Mouse (Mus musculus): ENCODE measurements around the gene Cd82.
A peak's percentile ranks its signal among the peaks of the same experiment; 100 is the strongest.

The Cd82 gene

DNA sequence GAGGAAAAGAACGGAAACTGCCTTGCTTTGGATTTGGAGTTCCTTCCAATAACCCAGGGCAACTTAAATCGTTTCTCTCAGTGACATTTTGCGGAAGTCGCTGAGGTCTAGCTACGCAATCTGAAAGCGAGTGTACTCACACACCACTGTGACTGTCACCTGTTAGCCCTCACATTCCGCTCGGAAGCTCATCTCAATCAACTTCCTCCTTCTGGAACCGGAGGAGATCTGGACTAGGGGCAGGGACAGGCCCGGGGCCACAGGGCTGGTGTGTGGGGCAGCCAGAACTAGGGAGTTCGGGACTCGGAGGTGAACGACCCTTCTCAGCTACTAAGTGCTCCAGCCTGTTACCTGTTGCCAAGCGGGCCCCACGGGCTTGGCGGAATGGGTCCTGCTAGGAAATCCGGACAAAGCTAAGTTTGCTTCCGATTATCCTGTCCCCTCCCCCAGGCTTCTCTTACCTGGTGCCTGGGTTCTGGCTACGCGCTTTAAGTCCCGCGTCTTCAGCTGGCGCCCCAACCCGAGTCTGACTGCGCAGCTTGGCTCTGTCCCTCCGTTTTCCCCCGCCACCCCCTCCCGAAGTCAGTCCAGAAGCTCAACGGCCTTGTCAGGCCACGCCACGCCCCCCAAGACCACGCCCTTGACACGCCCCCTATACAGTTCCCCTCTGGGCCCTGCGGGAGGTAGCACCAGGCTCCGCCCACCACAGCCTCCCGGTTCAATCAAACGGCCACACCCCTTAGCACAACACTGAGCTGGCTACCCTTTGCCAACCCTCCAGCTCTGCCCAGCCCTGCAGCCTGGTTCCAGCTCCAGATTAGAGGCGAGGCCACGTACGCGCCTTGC, 848 bp downstream of the Cd82 start:
- peak; percentile 59 for DNase-seq

GRCm38 (mm10) chr2:93460786-93461469, 2.0 kb downstream of the Cd82 start:
- no peak for DNase-seq

DNA sequence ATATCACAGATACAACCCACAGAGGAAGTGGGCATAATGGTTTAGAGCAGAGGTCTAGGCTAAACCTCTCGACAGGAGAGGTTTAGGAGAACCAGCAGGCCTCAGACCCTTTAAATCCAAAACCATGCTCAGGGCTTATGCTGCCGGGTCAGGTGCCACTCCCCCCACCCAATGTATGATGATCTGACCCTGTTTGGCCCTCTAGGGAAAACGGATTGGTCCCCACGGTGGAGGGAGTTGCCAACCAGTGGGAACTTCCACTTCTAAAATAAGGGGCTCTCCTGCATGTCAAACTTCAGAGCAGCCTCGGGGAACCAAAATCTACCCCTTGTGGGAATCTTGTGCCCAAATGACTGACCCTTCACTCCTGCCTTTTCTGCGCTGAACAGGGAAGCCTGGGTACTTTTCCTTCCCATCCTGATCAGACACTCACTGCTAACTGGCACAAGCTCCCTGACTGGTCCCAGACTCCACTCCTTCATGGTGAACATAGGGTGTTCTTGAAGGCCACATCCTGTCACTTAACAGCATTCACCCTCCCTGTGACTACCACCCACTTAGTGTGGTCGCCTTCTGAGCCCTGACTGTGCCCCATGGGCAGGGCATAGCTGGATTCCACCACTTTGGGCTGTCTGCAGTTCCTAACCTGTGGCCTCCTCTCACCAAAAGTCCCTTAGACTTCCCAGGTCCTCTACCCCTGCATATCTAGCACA, 3.6 kb downstream of the Cd82 start:
- no peak for DNase-seq

DNA sequence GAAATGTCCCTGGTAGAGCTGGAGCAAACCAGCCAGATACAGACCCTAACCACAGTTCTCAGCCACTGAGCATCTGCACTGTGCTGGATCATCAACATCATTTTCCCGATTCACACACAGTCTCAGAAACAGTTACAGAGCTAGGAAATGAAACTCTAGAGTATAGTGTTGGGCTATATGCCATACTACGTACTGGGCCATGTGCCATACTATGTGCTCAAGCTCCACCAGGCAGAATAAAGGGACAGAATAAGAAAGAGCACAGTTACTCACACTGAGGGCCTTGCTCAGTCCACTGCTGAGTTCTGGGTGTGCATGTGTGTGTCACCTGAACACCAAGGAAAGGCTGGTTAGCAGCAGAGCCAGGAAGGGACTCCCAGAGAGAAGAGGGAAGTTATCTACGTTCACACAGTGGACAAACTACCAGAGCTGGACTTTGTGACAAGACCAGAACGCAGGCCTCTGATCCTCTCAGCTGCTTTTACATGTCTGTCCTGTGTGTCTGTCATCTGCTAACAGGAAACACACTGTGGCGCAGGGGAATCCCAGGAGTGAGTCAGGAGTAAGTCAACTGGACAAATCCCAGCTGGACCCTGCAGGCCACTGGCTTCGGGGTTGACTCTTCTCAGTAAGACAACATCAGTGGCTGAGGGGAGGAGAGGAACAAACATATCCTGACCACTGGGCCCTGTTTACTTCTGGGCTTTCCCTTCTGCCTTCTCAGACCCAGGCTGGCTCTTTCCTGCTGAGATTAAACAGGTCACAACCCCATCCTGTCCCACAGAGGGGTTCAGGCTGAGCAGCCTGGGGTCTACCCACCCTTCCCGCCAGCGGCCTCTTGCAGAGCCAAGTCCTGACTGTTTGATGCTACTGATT, 4.4 kb downstream of the Cd82 start:
- no peak for DNase-seq

GRCm38 (mm10) chr2:93457426-93458130, 5.4 kb downstream of the Cd82 start:
- DNase-seq: no peak

- DNase-seq: no peak
Measured at GRCm38 (mm10) chr2:93456140-93456539, 6.8 kb downstream of the Cd82 start.

- no peak for DNase-seq
Measured at GRCm38 (mm10) chr2:93454817-93455591, 7.9 kb downstream of the Cd82 start.

DNA sequence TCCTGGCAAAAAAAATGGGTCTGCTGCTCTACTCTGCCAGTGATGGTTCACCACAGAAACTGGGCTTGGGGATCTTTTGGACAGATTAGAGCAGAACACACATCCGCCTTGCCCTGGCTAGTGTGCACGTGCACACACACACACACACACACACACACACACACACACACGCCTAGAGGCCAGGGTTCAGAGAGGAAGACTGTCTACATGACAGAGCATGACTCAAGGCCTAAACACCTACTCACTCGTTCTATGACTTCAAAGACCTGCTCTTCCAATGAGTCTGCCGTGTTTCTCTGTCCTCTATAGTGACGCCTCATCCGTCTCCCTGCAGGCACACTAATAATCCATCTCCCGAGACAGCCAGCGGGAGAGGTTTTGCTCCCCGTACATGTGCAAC, 8.6 kb downstream of the Cd82 start:
- DNase-seq: no peak

GRCm38 (mm10) chr2:93453046-93453445, 9.9 kb downstream of the Cd82 start:
- no peak for DNase-seq

DNA sequence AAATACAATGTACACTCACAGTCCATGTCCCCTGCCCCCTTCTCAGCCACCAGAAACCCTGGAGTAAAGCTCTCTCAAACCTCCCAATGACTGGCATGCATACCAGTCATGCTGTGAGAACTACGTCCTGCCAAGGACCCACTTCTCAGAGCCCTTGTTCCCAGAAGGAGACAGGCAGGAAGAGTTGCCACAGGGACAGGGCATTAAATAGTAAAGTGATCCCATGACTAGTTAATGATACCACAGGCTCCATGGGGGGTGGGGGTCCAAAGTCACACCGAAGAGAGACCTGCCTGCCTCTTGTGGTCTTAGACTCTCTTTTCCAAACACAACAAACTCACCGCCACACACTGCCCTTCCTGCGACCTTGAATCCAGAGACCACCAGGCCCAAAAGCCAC, 10.4 kb downstream of the Cd82 start:
- no peak for DNase-seq

DNA sequence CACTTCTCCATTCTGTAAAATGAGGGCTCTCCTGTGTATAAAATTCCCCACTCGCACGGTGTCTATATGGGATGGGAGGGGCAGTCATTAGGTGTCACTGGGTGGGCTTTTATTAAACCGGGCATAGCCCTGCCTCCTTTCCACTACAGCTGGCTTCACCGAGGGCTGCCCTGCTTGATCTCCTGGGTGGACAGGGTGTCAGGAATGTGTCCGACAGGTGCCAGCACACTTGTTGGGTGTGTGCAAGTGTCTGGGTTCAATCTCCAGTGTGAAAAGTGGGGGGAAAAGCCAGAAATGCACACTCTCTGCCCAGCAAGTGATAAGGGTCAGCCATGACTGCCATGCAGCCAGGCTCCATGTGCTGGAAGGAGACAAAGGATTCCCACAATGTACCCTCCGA, 10.9 kb downstream of the Cd82 start:
- no peak for DNase-seq

DNA sequence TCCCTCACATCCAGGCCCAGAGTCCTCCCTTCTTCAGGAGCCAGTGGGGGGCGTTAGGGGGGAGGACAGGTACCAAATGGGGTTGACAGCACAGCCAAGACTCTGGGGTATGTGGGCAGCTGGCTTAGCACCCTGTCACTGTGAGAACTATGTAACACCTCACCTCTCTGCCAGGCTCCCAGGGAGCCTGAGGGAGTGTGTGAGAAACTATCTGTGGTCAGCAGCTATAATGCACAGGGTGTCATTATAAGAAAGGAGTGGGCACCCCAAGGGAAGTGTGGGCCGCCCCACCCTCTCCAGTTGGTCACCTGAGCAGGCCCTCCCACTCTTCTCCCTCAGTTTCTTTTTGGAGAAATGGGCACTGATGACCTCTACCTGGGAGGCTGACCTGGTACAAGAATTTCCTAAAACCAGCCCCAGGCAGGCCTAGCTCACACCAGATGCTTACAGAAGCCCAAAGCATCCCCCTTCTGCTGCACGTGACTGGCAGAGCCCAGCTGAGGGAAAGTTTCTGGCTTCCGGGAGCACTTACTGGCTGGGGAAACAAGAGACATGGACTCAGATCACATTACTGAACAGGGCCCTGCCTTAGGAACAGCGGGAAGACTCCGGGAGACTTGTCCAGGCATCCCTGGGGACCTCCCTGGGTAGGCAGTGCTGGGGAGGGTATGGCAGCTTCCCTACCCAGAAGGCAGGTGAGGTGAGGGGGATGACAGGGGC, 11.6 kb downstream of the Cd82 start:
- no peak for DNase-seq

GRCm38 (mm10) chr2:93450695-93451094, 12.2 kb downstream of the Cd82 start:
- DNase-seq: no peak

DNA sequence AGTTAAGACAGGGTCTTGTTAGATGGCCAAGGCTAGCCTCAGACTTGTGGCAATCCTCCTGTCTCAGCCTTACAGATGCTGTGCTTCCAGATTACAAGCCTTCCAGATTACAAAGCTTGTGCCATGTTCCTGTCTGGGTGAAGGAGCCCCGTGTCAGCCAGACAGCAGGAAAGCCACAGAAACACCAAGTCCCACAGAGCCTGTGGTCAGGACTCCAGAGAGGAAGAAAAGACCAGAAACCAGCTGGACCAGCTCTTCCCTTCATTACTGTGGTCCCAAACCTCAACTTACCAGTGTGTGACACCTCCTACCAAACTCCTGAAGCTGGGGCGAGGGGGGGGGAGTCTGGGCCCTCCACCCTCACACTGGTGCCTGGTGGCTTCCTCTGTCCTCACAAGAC, 13.3 kb downstream of the Cd82 start:
- DNase-seq: no peak

- no peak for DNase-seq
Measured at GRCm38 (mm10) chr2:93448774-93449173, 14.2 kb downstream of the Cd82 start.

DNA sequence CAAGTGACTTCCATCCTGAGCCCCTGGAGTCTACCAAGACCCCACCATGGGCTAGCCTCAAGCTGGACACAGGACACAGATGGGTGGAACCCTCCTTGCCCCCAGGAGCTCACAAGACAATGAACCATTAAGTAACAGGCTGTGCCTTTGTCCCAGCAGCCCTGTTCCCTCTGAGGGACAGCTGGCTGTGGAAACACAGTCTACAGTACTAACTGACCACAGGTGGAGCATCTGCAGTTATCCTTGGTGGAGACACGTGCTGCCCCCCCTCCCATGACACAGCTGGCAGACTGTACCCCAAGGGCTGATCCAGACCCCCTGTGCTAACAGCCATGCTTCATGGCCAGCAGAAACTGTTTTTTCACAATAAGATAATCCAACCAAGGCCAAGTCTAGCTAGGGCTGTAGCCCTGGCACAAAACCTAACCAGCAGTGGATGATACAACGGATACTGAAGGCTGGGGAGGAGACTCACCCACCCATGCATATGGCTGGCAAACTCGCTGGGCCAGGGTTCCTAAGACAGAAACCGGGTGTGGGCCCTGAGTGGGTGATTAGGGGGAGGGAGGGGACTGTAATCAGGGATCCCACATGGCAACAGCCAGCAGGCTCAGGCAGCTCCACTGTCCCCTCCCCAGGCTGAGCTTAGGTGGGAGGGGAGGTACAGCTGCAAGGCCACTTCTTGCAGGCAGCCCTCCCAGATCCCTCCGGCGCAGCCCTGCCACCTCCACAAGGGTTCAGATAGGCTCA, 15.3 kb downstream of the Cd82 start:
- no peak for DNase-seq

DNA sequence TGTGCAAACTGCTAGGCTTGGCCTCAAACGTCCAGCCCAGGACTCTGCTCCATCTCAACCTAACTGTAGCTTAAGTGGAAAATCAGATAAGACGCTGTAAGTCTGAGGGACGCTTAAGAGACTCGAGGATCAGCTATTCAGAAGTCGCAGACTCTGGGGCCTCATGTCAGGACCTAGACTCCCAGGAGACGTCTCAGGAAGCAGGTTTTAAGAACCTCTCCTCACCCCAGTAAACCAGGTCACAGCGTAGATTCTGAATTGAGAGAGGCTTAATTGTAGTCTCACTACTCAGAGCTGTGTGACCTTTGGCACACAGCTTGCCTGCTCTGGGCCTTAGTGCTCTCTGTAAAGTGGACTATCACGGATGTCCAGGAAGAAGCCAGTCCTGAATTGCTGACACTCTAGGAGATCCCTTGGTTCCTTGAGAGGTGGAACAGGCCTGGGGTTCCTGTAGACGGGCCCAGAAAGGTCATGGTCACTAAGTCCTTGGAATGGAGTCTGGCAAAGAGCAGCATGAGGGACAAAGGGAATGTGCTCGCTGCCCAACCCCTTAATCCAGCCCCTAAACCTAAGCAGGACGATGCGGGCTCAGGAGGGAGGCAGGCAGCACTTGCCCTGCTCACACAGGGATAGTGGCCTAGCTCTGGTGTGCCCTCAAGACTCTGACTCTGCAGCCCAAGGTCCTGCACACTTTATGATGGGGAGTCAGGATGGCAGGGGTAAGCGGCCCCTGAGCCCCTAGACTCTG, 16.2 kb downstream of the Cd82 start:
- no peak for DNase-seq

DNA sequence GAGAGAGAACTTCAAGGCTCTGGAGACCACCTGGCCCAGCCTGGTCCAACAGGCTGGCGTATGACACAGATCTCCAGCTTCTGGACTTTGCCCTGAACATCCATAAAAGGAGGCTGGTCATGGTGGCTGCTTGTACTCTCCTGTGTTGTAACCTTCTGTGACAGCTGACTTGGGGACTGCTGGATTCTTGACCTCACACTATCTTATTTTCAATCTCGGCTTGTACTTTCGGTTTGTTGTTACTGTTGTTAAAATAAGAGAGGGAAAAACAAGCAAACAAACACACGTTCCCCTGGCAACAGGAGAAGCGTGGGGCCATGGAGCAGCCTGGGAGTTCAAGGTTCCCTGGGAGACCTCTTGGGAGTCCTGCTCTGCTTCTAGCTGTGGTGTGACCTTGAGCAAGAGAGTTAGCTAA, 17.7 kb downstream of the Cd82 start:
- no peak for DNase-seq

DNA sequence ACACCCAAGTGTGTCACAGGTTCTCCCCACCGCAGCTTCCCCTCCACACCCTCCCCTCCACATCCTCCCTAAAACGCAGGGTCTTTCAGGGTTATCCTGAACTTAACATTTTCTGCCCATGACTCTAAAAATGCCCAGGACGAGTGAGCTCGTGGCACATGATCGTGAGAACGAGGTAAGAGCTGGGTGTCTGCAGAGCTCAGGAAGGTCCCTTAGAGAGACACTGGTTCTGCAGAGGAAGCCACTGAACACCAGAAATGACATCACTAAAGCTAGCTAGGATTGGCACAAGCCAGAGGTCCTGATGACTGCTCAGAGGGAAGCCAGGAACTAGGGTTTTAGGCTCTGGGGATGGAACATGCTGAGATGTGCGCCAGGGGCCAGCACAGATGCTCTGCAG, 18.7 kb downstream of the Cd82 start:
- DNase-seq: no peak
